Mouse (Mus musculus) layer of hippocampus, adult 2 months (tissue): ENCODE results near the gene Atad2b. TPM values are rescaled to one million over a fixed set of nuclear protein-coding genes. Genes with fewer than 3 reads are reported as not detected.
A peak's percentile ranks its signal among the peaks of the same experiment; 100 is the strongest.
"Not testable (repeated sequence)": the region's sequence is repeated elsewhere in the genome, so short reads cannot be mapped to it uniquely, and the experiment has no call there.

Experiments
- DNase-seq, 2 experiments: peaks; one replicate each; pipeline ENCODE4 v3.0.0; 2022; ENCODE audit warnings: low spot score in 2 of 2
- H3K27ac ChIP-seq: fragments of 200-600 bp; 2 replicates; pipeline ENCODE4 v1.8.1; 2022
- H3K4me3 ChIP-seq: fragments of 200-600 bp; 2 replicates; pipeline ENCODE4 v1.8.1; 2022; ENCODE audit warnings: mild to moderate bottlenecking
- CTCF ChIP-seq: fragments of 200-600 bp; conservative IDR thresholded peaks from 2 replicates; pipeline ENCODE4 v1.8.1; 2022; ENCODE audit warnings: antibody characterized with exemption, mild to moderate bottlenecking, moderate library complexity
- total RNA-seq, 2 experiments: library from RNA; stranded (reverse); gene quantifications; 2 replicates each; pipeline ENCODE4 v1.2.3; 2021

Gene Atad2b
- total RNA-seq, 2 experiments from 2014 or later, result 33.6 to 38.4 TPM

GRCm38 (mm10) chr12:4888739-4889138 lies 28.4 kb upstream of the Atad2b start:
- H3K4me3 ChIP-seq, result no peak overlapping the region
- no peak for TF ChIP-seq CTCF
- H3K27ac ChIP-seq, result no peak overlapping the region
- no peak for DNase-seq

- H3K27ac ChIP-seq, result no peak overlapping the region
- H3K4me3 ChIP-seq, result no peak overlapping the region
- DNase-seq, result no peak
- no peak for TF ChIP-seq CTCF
Observed at GRCm38 (mm10) chr12:4889251-4889650, 27.9 kb upstream of the Atad2b start.

GRCm38 (mm10) chr12:4889891-4890290 lies 27.3 kb upstream of the Atad2b start:
- no peak for TF ChIP-seq CTCF

GRCm38 (mm10) chr12:4898024-4898423 lies 19.1 kb upstream of the Atad2b start:
- H3K27ac ChIP-seq, result no peak overlapping the region
- H3K4me3 ChIP-seq, result no peak overlapping the region
- TF ChIP-seq CTCF, result no peak
- DNase-seq, result no peak

More at GRCm38 (mm10) chr12:4889891-4890290, 27.3 kb upstream of the Atad2b start:
- Histone ChIP-seq H3K4me3 (no peak overlapping the region), H3K27ac (no peak overlapping the region)
- no peak for DNase-seq

GRCm38 (mm10) chr12:4905946-4906345 lies 11.2 kb upstream of the Atad2b start:
- peak; percentile 38 for TF ChIP-seq CTCF
- Histone ChIP-seq H3K4me3 (no peak overlapping the region), H3K27ac (no peak overlapping the region)
- no peak for DNase-seq

- no peak overlapping the region; the same call in 1 of the 2 replicates for H3K27ac ChIP-seq
- no peak for DNase-seq
- no peak for TF ChIP-seq CTCF
- peak overlapping the region; percentile 92 for H3K4me3 ChIP-seq
Observed at GRCm38 (mm10) chr12:4906476-4906875, 10.7 kb upstream of the Atad2b start.

GRCm38 (mm10) chr12:4906951-4907906 lies 9.9 kb upstream of the Atad2b start, which contains the start of gene Ubxn2a:
TSS of gene Ubxn2a (minus strand) at chr12:4907705.
- peak within 1 kb of the TSS; percentile 92 for H3K4me3 ChIP-seq
- TF ChIP-seq CTCF, result peak; percentile 63

GRCm38 (mm10) chr12:4908391-4908790 lies 8.8 kb upstream of the Atad2b start:
- Histone ChIP-seq H3K4me3 (no peak overlapping the region), H3K27ac (no peak overlapping the region)
- no peak for DNase-seq
- no peak for TF ChIP-seq CTCF

More at GRCm38 (mm10) chr12:4906951-4907906, 9.9 kb upstream of the Atad2b start, which contains the start of gene Ubxn2a:
- DNase-seq, result peak; percentile 89 to 96
- peak within 1 kb of the TSS; percentile 97 for H3K27ac ChIP-seq

- not testable (repeated sequence) for DNase-seq, H3K4me3 ChIP-seq, H3K27ac ChIP-seq
Observed at GRCm38 (mm10) chr12:4910496-4910895, 6.7 kb upstream of the Atad2b start.

GRCm38 (mm10) chr12:4911716-4912115 lies 5.4 kb upstream of the Atad2b start:
- no peak overlapping the region for H3K27ac ChIP-seq
- TF ChIP-seq CTCF, result no peak
- H3K4me3 ChIP-seq, result no peak overlapping the region
- DNase-seq, result no peak

GRCm38 (mm10) chr12:4914441-4914840 lies 2.7 kb upstream of the Atad2b start:
- DNase-seq, result no peak
- Histone ChIP-seq H3K27ac (no peak overlapping the region), H3K4me3 (no peak overlapping the region)
- no peak for TF ChIP-seq CTCF

- no peak for TF ChIP-seq CTCF
- no peak for DNase-seq
- Histone ChIP-seq H3K4me3 (no peak overlapping the region), H3K27ac (no peak overlapping the region)
Observed at GRCm38 (mm10) chr12:4914944-4915343, 2.2 kb upstream of the Atad2b start.

GRCm38 (mm10) chr12:4917805-4918591 lies 845 bp downstream of the Atad2b start:
- peak; percentile 21 to 39 for DNase-seq
- TF ChIP-seq CTCF, result no peak
- Histone ChIP-seq H3K27ac (peak overlapping the region; percentile 99), H3K4me3 (peak overlapping the region; percentile 86)
